Mouse (Mus musculus): ENCODE measurements around the gene Gm17660. TPM values are rescaled to one million over a fixed set of nuclear protein-coding genes. Genes with fewer than 3 reads are reported as not detected.
A peak's percentile ranks its signal among the peaks of the same experiment; 100 is the strongest.

Gm17660 gene
- total and polyA plus RNA-seq, 3 experiments: not detected

GRCm38 (mm10) chr5:104072272-104072886 is 5.0 kb downstream of the Gm17660 start:
- dilution Hi-C loops (cut with MboI; ENCODE audit: extremely low pct_ligation_motif_present, extremely low pct_unique_long_range_greater_than_20kb, low sequenced_read_pairs): no loop called here
- H3K4me2 ChIP-seq (ENCODE audit: insufficient read depth, low read depth, poor library complexity, severe bottlenecking): no peak overlapping the region

GRCm38 (mm10) chr5:104071048-104071447 is 6.4 kb downstream of the Gm17660 start:
- TF ChIP-seq POLR2A (IDR thresholded peaks at IDR 0.05; ENCODE audit: low read depth, low read length) (no peak), TBP (conservative IDR thresholded peaks at IDR 0.05; ENCODE audit: low read depth, low read length) (no peak), IRF4 (IDR thresholded peaks at IDR 0.05; ENCODE audit: low read depth, low read length) (no peak), MAZ (IDR thresholded peaks at IDR 0.05; ENCODE audit: low read depth, low read length) (no peak), JUND (conservative IDR thresholded peaks at IDR 0.05; ENCODE audit: low read depth, low read length) (no peak), EP300 (IDR thresholded peaks at IDR 0.05; ENCODE audit: low read length) (peak; percentile 34; the same call in 1 of the 2 replicates), TCF12 (IDR thresholded peaks at IDR 0.05; ENCODE audit: low read depth, low read length) (no peak), KAT2A (IDR thresholded peaks at IDR 0.05; ENCODE audit: insufficient replicate concordance, low read length) (no peak), ZMIZ1 (IDR thresholded peaks at IDR 0.05; ENCODE audit: low read depth, low read length) (no peak)
- Histone ChIP-seq H3K79me2 (replicated peaks; ENCODE audit: control insufficient read depth, extremely low read depth, insufficient read depth, poor library complexity, severe bottlenecking) (no peaks in the 10 kb centered on the region), H3K9ac (ENCODE audit: insufficient read depth, low read depth) (no peak overlapping the region), H3K9me3 (replicated peaks; ENCODE audit: low read length) (peaks cover 3% of the 10 kb centered on the region), H3K27ac (ENCODE audit: insufficient read depth, low read depth) (no peak overlapping the region), H3K27me3 (replicated peaks) (no peaks in the 10 kb centered on the region), H3K36me3 (replicated peaks in 1 of 2; ENCODE audit: control insufficient read depth in 1 of 2, insufficient read depth in 1 of 2, low read length in 1 of 2) (no peaks in the 10 kb centered on the region), H3K4me1 (ENCODE audit: control insufficient read depth in 1 of 2, insufficient read depth in 2 of 2) (peaks cover 0 to 23% of the 10 kb centered on the region in 2 experiments; a peak in 2 of 4 replicates), H3K4me3 (replicated peaks in 1 of 3; ENCODE audit: low read depth in 2 of 3, low read length in 2 of 3, poor library complexity in 1 of 3) (no peak overlapping the region), H3K4me2 (ENCODE audit: insufficient read depth, low read depth, poor library complexity, severe bottlenecking) (no peak overlapping the region)
- DNase-seq (ENCODE audit: extremely low read depth): no peak
- in situ Hi-C loops (cut with MboI; ENCODE audit: low pct_ligation_motif_present, low pct_unique_long_range_greater_than_20kb, low sequenced_read_pairs): no loop called here
- dilution Hi-C loops (cut with MboI; ENCODE audit: extremely low pct_ligation_motif_present, extremely low pct_unique_long_range_greater_than_20kb, low sequenced_read_pairs): no loop called here

More at GRCm38 (mm10) chr5:104072272-104072886, 5.0 kb downstream of the Gm17660 start:
- no peaks in the 10 kb centered on the region for H3K79me2 ChIP-seq (replicated peaks; ENCODE audit: control insufficient read depth, extremely low read depth, insufficient read depth, poor library complexity, severe bottlenecking)
- no peak overlapping the region for H3K9ac ChIP-seq (ENCODE audit: insufficient read depth, low read depth)
- H3K27me3 ChIP-seq (replicated peaks): no peaks in the 10 kb centered on the region
- no peak overlapping the region for H3K4me3 ChIP-seq (replicated peaks in 1 of 3; ENCODE audit: low read depth in 2 of 3, low read length in 2 of 3, poor library complexity in 1 of 3)
- no peak overlapping the region for H3K27ac ChIP-seq (ENCODE audit: insufficient read depth, low read depth)
- in situ Hi-C loops (cut with MboI; ENCODE audit: low pct_ligation_motif_present, low pct_unique_long_range_greater_than_20kb, low sequenced_read_pairs): no loop called here
- DNase-seq (ENCODE audit: extremely low read depth): no peak
- H3K4me1 ChIP-seq (ENCODE audit: control insufficient read depth in 1 of 2, insufficient read depth in 2 of 2): peaks cover 0 to 23% of the 10 kb centered on the region in 2 experiments; a peak in 2 of 4 replicates
- no peak for TF ChIP-seq USF1 (IDR thresholded peaks at IDR 0.05; ENCODE audit: low read depth, low read length)
- no peak for TF ChIP-seq RAD21 (IDR thresholded peaks at IDR 0.05; ENCODE audit: low read depth, low read length)
- TF ChIP-seq USF2 (conservative IDR thresholded peaks at IDR 0.05; ENCODE audit: low read depth, low read length): no peak
- no peak for TF ChIP-seq ZNF384 (IDR thresholded peaks at IDR 0.05; ENCODE audit: low read depth, low read length)
- TF ChIP-seq E2F4 (IDR thresholded peaks at IDR 0.05; ENCODE audit: insufficient replicate concordance, low read depth, low read length): no peak
- no peak for TF ChIP-seq NELFE (IDR thresholded peaks at IDR 0.05; ENCODE audit: low read depth, low read length)
- TF ChIP-seq ETS1 (conservative IDR thresholded peaks at IDR 0.05; ENCODE audit: low read depth, low read length): no peak
- no peak for TF ChIP-seq POLR2A (IDR thresholded peaks at IDR 0.05; ENCODE audit: low read depth, low read length)
- TF ChIP-seq ZC3H11A (IDR thresholded peaks at IDR 0.05; ENCODE audit: low read depth, low read length): no peak
- TF ChIP-seq POLR2AphosphoS2 (IDR thresholded peaks at IDR 0.05; ENCODE audit: low read depth, low read length): no peak
- TF ChIP-seq ELF1 (IDR thresholded peaks at IDR 0.05; ENCODE audit: low read depth, low read length): no peak
- no peak for TF ChIP-seq SMC3 (IDR thresholded peaks at IDR 0.05; ENCODE audit: low read depth, low read length)
- TF ChIP-seq JUND (conservative IDR thresholded peaks at IDR 0.05; ENCODE audit: low read depth, low read length): no peak
- no peak for TF ChIP-seq NRF1 (IDR thresholded peaks at IDR 0.05; ENCODE audit: low read depth, low read length)
- H3K36me3 ChIP-seq (replicated peaks in 1 of 2; ENCODE audit: control insufficient read depth in 1 of 2, insufficient read depth in 1 of 2, low read length in 1 of 2): no peaks in the 10 kb centered on the region
- peaks cover 3% of the 10 kb centered on the region for H3K9me3 ChIP-seq (replicated peaks; ENCODE audit: low read length)

Data from CH12.LX (cell line).